Mouse (Mus musculus): ENCODE measurements around the gene Paqr7. TPM values are rescaled to one million over a fixed set of nuclear protein-coding genes. Genes with fewer than 3 reads are reported as not detected.

The Paqr7 gene
- polyA plus RNA-seq, 1 experiment from 2014 or later, result 14.7 TPM

GRCm38 (mm10) chr4:134553631-134554030, 57.1 kb downstream of the Paqr7 start:
- Histone ChIP-seq H3K4me2 (ENCODE audit: low read length) (no peak overlapping the region), H3K4me1 (replicated peaks; ENCODE audit: control insufficient read depth, insufficient read depth, low read length) (peaks cover 17% of the 10 kb centered on the region), H3K27me3 (replicated peaks; ENCODE audit: control insufficient read depth, insufficient read depth, low read length) (no peaks in the 10 kb centered on the region), H3K4me3 (replicated peaks; ENCODE audit: low read length) (no peak overlapping the region), H3K27ac (ENCODE audit: low read length) (no peak overlapping the region), H3K9me3 (ENCODE audit: control insufficient read depth, low read length) (peaks cover 6% of the 10 kb centered on the region), H3K9ac (replicated peaks; ENCODE audit: low read depth, low read length) (no peak overlapping the region), H3K36me3 (ENCODE audit: control insufficient read depth, insufficient read depth) (peaks cover 10% of the 10 kb centered on the region)
- WGBS, result 86% methylated on average over 1 of the region's 1 CpGs
- ATAC-seq, result no peak

GRCm38 (mm10) chr4:134555956-134556580, 59.6 kb downstream of the Paqr7 start:
- Histone ChIP-seq H3K4me2 (ENCODE audit: low read length) (no peak overlapping the region), H3K36me3 (ENCODE audit: control insufficient read depth, insufficient read depth) (no peaks in the 10 kb centered on the region), H3K4me1 (replicated peaks; ENCODE audit: control insufficient read depth, insufficient read depth, low read length) (peaks cover 10% of the 10 kb centered on the region), H3K9me3 (ENCODE audit: control insufficient read depth, low read length) (no peaks in the 10 kb centered on the region), H3K27ac (ENCODE audit: low read length) (no peak overlapping the region), H3K27me3 (replicated peaks; ENCODE audit: control insufficient read depth, insufficient read depth, low read length) (no peaks in the 10 kb centered on the region), H3K9ac (replicated peaks; ENCODE audit: low read depth, low read length) (no peak overlapping the region), H3K4me3 (replicated peaks; ENCODE audit: low read length) (no peak overlapping the region)
- WGBS, result 61% methylated on average over 8 of the region's 8 CpGs
- no peak for ATAC-seq

- Histone ChIP-seq H3K27ac (ENCODE audit: low read length) (no peak overlapping the region), H3K9me3 (ENCODE audit: control insufficient read depth, low read length) (no peaks in the 10 kb centered on the region), H3K9ac (replicated peaks; ENCODE audit: low read depth, low read length) (no peak overlapping the region), H3K4me1 (replicated peaks; ENCODE audit: control insufficient read depth, insufficient read depth, low read length) (peaks cover 3% of the 10 kb centered on the region; the same call in 1 of the 2 replicates), H3K36me3 (ENCODE audit: control insufficient read depth, insufficient read depth) (no peaks in the 10 kb centered on the region), H3K27me3 (replicated peaks; ENCODE audit: control insufficient read depth, insufficient read depth, low read length) (no peaks in the 10 kb centered on the region), H3K4me3 (replicated peaks; ENCODE audit: low read length) (no peak overlapping the region), H3K4me2 (ENCODE audit: low read length) (no peak overlapping the region)
- 14% methylated on average over 12 of the region's 16 CpGs for WGBS
- no peak for ATAC-seq
These were observed 61.2 kb downstream of the Paqr7 start for GRCm38 (mm10) chr4:134557626-134558249.

GRCm38 (mm10) chr4:134558570-134559113, 62.1 kb downstream of the Paqr7 start:
- Histone ChIP-seq H3K4me1 (replicated peaks; ENCODE audit: control insufficient read depth, insufficient read depth, low read length) (peaks cover 3% of the 10 kb centered on the region; the same call in 1 of the 2 replicates), H3K36me3 (ENCODE audit: control insufficient read depth, insufficient read depth) (no peaks in the 10 kb centered on the region), H3K9me3 (ENCODE audit: control insufficient read depth, low read length) (no peaks in the 10 kb centered on the region), H3K4me3 (replicated peaks; ENCODE audit: low read length) (no peak overlapping the region), H3K9ac (replicated peaks; ENCODE audit: low read depth, low read length) (no peak overlapping the region), H3K27ac (ENCODE audit: low read length) (no peak overlapping the region), H3K27me3 (replicated peaks; ENCODE audit: control insufficient read depth, insufficient read depth, low read length) (no peaks in the 10 kb centered on the region), H3K4me2 (ENCODE audit: low read length) (no peak overlapping the region)
- WGBS, result 49% methylated on average over 9 of the region's 9 CpGs
- ATAC-seq, result no peak

- Histone ChIP-seq H3K27ac (ENCODE audit: low read length) (no peak overlapping the region), H3K9me3 (ENCODE audit: control insufficient read depth, low read length) (no peaks in the 10 kb centered on the region), H3K4me2 (ENCODE audit: low read length) (no peak overlapping the region), H3K27me3 (replicated peaks; ENCODE audit: control insufficient read depth, insufficient read depth, low read length) (no peaks in the 10 kb centered on the region), H3K9ac (replicated peaks; ENCODE audit: low read depth, low read length) (no peak overlapping the region), H3K4me3 (replicated peaks; ENCODE audit: low read length) (no peak overlapping the region), H3K36me3 (ENCODE audit: control insufficient read depth, insufficient read depth) (no peaks in the 10 kb centered on the region), H3K4me1 (replicated peaks; ENCODE audit: control insufficient read depth, insufficient read depth, low read length) (peaks cover 3% of the 10 kb centered on the region; the same call in 1 of the 2 replicates)
- 83% methylated on average over 7 of the region's 7 CpGs for WGBS
- no peak for ATAC-seq
These were observed 62.7 kb downstream of the Paqr7 start for GRCm38 (mm10) chr4:134559154-134559553.

Small RNA genes lying within 50 kb of the gene (microRNA-seq; reads per million reads assigned to microRNA genes)
- 1.0 reads per million for gene Gm23634

Other genes starting within 250 kb of the Paqr7 start
- not detected in 2 replicates for gene Gm30191, start 249.8 kb upstream of the Paqr7 start, polyA plus RNA-seq (2015; fragmentation: Nextera tagmentation; extraction: Ambion mirVana)
- gene Grrp1, start 242.6 kb upstream of the Paqr7 start, polyA plus RNA-seq (2015; fragmentation: Nextera tagmentation; extraction: Ambion mirVana), result 12.2 and 12.5 TPM in 2 replicates
- gene Pdik1l, start 208.8 kb upstream of the Paqr7 start, polyA plus RNA-seq (2015; fragmentation: Nextera tagmentation; extraction: Ambion mirVana), result 46.7 and 47.1 TPM in 2 replicates
- 0.15 and 0.26 TPM in 2 replicates for gene Trim63, start 181.6 kb upstream of the Paqr7 start, polyA plus RNA-seq (2015; fragmentation: Nextera tagmentation; extraction: Ambion mirVana)
- 0.15 and 0.17 TPM in 2 replicates for gene Slc30a2, start 153.5 kb upstream of the Paqr7 start, polyA plus RNA-seq (2015; fragmentation: Nextera tagmentation; extraction: Ambion mirVana)
- 0.45 and 0.56 TPM in 2 replicates for gene Extl1, start 112.8 kb upstream of the Paqr7 start, polyA plus RNA-seq (2015; fragmentation: Nextera tagmentation; extraction: Ambion mirVana)
- gene Pafah2, start 100.4 kb upstream of the Paqr7 start, polyA plus RNA-seq (2015; fragmentation: Nextera tagmentation; extraction: Ambion mirVana), result 8.1 and 9.3 TPM in 2 replicates
- 7,901 and 8,250 TPM in 2 replicates for gene Stmn1, start 28.4 kb upstream of the Paqr7 start, polyA plus RNA-seq (2015; fragmentation: Nextera tagmentation; extraction: Ambion mirVana)
- 4.2 and 4.4 TPM in 2 replicates for gene Aunip, start 14.3 kb downstream of the Paqr7 start, polyA plus RNA-seq (2015; fragmentation: Nextera tagmentation; extraction: Ambion mirVana)
- gene Mtfr1l, start 38.7 kb downstream of the Paqr7 start, polyA plus RNA-seq (2015; fragmentation: Nextera tagmentation; extraction: Ambion mirVana), result 166 and 180 TPM in 2 replicates
- 7.9 and 8.1 TPM in 2 replicates for gene Selenon, start 55.5 kb downstream of the Paqr7 start, polyA plus RNA-seq (2015; fragmentation: Nextera tagmentation; extraction: Ambion mirVana)
- gene Man1c1, start 207.6 kb downstream of the Paqr7 start, polyA plus RNA-seq (2015; fragmentation: Nextera tagmentation; extraction: Ambion mirVana), result 2.3 and 2.9 TPM in 2 replicates